In the genomic region with DNA sequence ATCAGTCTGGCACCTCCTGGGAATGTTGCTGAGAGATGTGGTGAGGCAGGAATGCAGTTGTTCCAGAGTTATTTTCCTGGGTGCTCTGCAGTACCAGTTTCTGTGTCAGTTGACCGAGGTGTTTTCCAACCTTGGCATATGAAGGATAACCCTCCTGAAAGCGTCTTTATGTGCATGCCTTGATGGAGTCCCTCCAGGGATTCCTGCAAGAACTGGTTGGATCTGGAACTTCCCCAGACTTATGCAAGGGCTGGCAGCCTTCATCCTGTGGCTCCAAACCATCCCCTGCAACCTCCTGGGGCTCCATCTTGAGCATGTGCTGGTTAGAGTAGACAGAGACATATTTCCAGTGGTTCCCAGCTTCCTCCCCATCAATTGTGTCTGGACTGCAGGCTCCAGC, we compare ENCODE assay signal across 24 mouse cellular contexts. TPM values are rescaled to one million over a fixed set of nuclear protein-coding genes. Genes with fewer than 3 reads are reported as not detected.
A peak's percentile ranks its signal among the peaks of the same experiment; 100 is the strongest.
DNase-seq lines count a peak whose midpoint lies in the region; ATAC-seq and TF ChIP-seq lines count a peak whose summit lies in the region.
"Had no signal": no experiment of that assay in that cellular context is flagged by ENCODE, and none has a peak within 500 bp of the region (broad histone marks: within the 10 kb centered on the region; RNA-seq: fewer than 3 reads in every experiment).

No protein-coding gene starts in this region.

- H3K9ac ChIP-seq in forebrain, postnatal 0 days: no peak overlapping the region
- 0 out of 2 replicates have a peak overlapping the region, but pooled peaks have one; percentile 3 for H3K9ac ChIP-seq in liver, embryonic 12.5 days
- no peak overlapping the region for H3K9ac ChIP-seq in liver, embryonic 11.5 days (ENCODE audit: low read depth, low read length)
- H3K9ac ChIP-seq in heart, embryonic 12.5 days: no peak overlapping the region
- H3K9ac ChIP-seq: embryonic facial prominence, embryonic 12.5 days; forebrain, embryonic 13.5 days; hindbrain, embryonic 12.5 days; hindbrain, embryonic 15.5 days had no signal

- no peak for DNase-seq in forebrain, postnatal 0 days
- DNase-seq in forebrain, embryonic 10.5 days (ENCODE audit: extremely low spot score, low spot score): no peak
- no peak for DNase-seq in liver, embryonic 11.5 days (ENCODE audit: low spot score)
- peak; percentile 63 for DNase-seq in NIH3T3 (ENCODE audit: low read depth)
- DNase-seq in fat pad, adult 2 months (ENCODE audit: extremely low read depth, low read depth, low spot score): peak; percentile 88
- DNase-seq in lung, postnatal 25 days (ENCODE audit: low spot score): no peak
- DNase-seq: adrenal gland, adult 8-10 months; adrenal gland, postnatal 25 days; cerebellum, adult 18-20 months; cerebellum, adult 9-10 months; cerebellum, postnatal 14 days; gastrocnemius, postnatal 25 days; heart, adult 2 months had no signal

- peaks cover 9% of the 10 kb centered on the region for H3K4me1 ChIP-seq in forebrain, postnatal 0 days (ENCODE audit: insufficient read depth)
- peaks cover 12% of the 10 kb centered on the region; the same call in 1 of the 2 replicates for H3K4me1 ChIP-seq in forebrain, embryonic 10.5 days
- peaks cover 45% of the 10 kb centered on the region for H3K4me1 ChIP-seq in liver, embryonic 12.5 days
- H3K4me1 ChIP-seq in liver, embryonic 11.5 days (replicated peaks; ENCODE audit: control insufficient read depth, insufficient read depth, low read length): peaks cover 10% of the 10 kb centered on the region
- peaks cover 48% of the 10 kb centered on the region for H3K4me1 ChIP-seq in heart, embryonic 12.5 days (replicated peaks)

- no peak for TF ChIP-seq CTCF in forebrain, postnatal 0 days (IDR thresholded peaks at IDR 0.05; ENCODE audit: low read depth)

- H3K27ac ChIP-seq in forebrain, postnatal 0 days (ENCODE audit: low read depth, low read length): 0 out of 2 replicates have a peak overlapping the region, but pooled peaks have one; percentile 59
- no peak overlapping the region for H3K27ac ChIP-seq in forebrain, embryonic 10.5 days
- H3K27ac ChIP-seq in liver, embryonic 12.5 days: 0 out of 2 replicates have a peak overlapping the region, but pooled peaks have one; percentile 11
- no peak overlapping the region for H3K27ac ChIP-seq in liver, embryonic 11.5 days (ENCODE audit: low read depth, low read length)
- no peak overlapping the region for H3K27ac ChIP-seq in heart, embryonic 12.5 days (ENCODE audit: poor library complexity, severe bottlenecking)
- H3K27ac ChIP-seq: embryonic facial prominence, embryonic 12.5 days; forebrain, embryonic 13.5 days; heart, adult 2 months; heart, embryonic 10.5 days; hindbrain, embryonic 12.5 days; hindbrain, embryonic 15.5 days had no signal

- no peaks in the 10 kb centered on the region for H3K36me3 ChIP-seq in forebrain, postnatal 0 days (ENCODE audit: insufficient read depth)
- peaks cover 85% of the 10 kb centered on the region for H3K36me3 ChIP-seq in forebrain, embryonic 10.5 days (replicated peaks)
- H3K36me3 ChIP-seq in liver, embryonic 12.5 days: peaks cover 91% of the 10 kb centered on the region
- H3K36me3 ChIP-seq in liver, embryonic 11.5 days (ENCODE audit: control insufficient read depth, insufficient read depth, low read length): 0 out of 2 replicates have a peak, but pooled peaks cover 2% of the 10 kb centered on the region
- peaks cover 20% of the 10 kb centered on the region for H3K36me3 ChIP-seq in heart, embryonic 12.5 days
- H3K36me3 ChIP-seq: hindbrain, embryonic 15.5 days had no signal

- no peaks in the 10 kb centered on the region for H3K9me3 ChIP-seq in forebrain, postnatal 0 days (ENCODE audit: low read length)
- H3K9me3 ChIP-seq in forebrain, embryonic 10.5 days: no peaks in the 10 kb centered on the region
- H3K9me3 ChIP-seq in liver, embryonic 12.5 days (replicated peaks): no peaks in the 10 kb centered on the region
- no peaks in the 10 kb centered on the region for H3K9me3 ChIP-seq in liver, embryonic 11.5 days (ENCODE audit: control insufficient read depth, low read length)
- H3K9me3 ChIP-seq in heart, embryonic 12.5 days (replicated peaks): no peaks in the 10 kb centered on the region
- H3K9me3 ChIP-seq: embryonic facial prominence, embryonic 12.5 days; forebrain, embryonic 13.5 days; heart, embryonic 10.5 days; hindbrain, embryonic 12.5 days; hindbrain, embryonic 15.5 days had no signal

- H3K27me3 ChIP-seq in forebrain, postnatal 0 days (ENCODE audit: insufficient read depth, low read length): no peaks in the 10 kb centered on the region
- H3K27me3 ChIP-seq in forebrain, embryonic 10.5 days (ENCODE audit: poor library complexity, severe bottlenecking): no peaks in the 10 kb centered on the region
- no peaks in the 10 kb centered on the region for H3K27me3 ChIP-seq in liver, embryonic 12.5 days (replicated peaks)
- no peaks in the 10 kb centered on the region for H3K27me3 ChIP-seq in liver, embryonic 11.5 days (replicated peaks; ENCODE audit: control insufficient read depth, insufficient read depth, low read length)
- H3K27me3 ChIP-seq in heart, embryonic 12.5 days (replicated peaks): no peaks in the 10 kb centered on the region
- H3K27me3 ChIP-seq: embryonic facial prominence, embryonic 12.5 days; forebrain, embryonic 13.5 days; hindbrain, embryonic 12.5 days; hindbrain, embryonic 15.5 days; Patski had no signal

- no peak overlapping the region for H3K4me2 ChIP-seq in forebrain, postnatal 0 days (ENCODE audit: low read depth)
- H3K4me2 ChIP-seq in liver, embryonic 12.5 days: no peak overlapping the region
- no peak overlapping the region for H3K4me2 ChIP-seq in liver, embryonic 11.5 days
- no peak overlapping the region for H3K4me2 ChIP-seq in heart, embryonic 12.5 days
- H3K4me2 ChIP-seq: embryonic facial prominence, embryonic 12.5 days; forebrain, embryonic 13.5 days; hindbrain, embryonic 12.5 days; hindbrain, embryonic 15.5 days had no signal

- H3K4me3 ChIP-seq in forebrain, postnatal 0 days (ENCODE audit: low read depth, low read length): no peak overlapping the region
- H3K4me3 ChIP-seq in forebrain, embryonic 10.5 days: no peak overlapping the region
- no peak overlapping the region for H3K4me3 ChIP-seq in liver, embryonic 12.5 days
- H3K4me3 ChIP-seq in liver, embryonic 11.5 days (ENCODE audit: low read depth, low read length): no peak overlapping the region
- H3K4me3 ChIP-seq in heart, embryonic 12.5 days: no peak overlapping the region
- H3K4me3 ChIP-seq: embryonic facial prominence, embryonic 12.5 days; forebrain, embryonic 13.5 days; heart, adult 2 months; heart, embryonic 10.5 days; hindbrain, embryonic 12.5 days; hindbrain, embryonic 15.5 days had no signal

- WGBS in forebrain, postnatal 0 days: 84% methylated on average over 2 of the region's 2 CpGs
- WGBS in forebrain, embryonic 10.5 days: 91% methylated on average over 2 of the region's 2 CpGs
- 85% methylated on average over 2 of the region's 2 CpGs for WGBS in liver, embryonic 12.5 days (ENCODE audit: insufficient replicate concordance)
- WGBS in liver, embryonic 11.5 days: 92% methylated on average over 2 of the region's 2 CpGs
- 85% methylated on average over 2 of the region's 2 CpGs for WGBS in heart, embryonic 12.5 days

- ATAC-seq in forebrain, postnatal 0 days: no peak
- ATAC-seq in liver, embryonic 12.5 days: no peak
- ATAC-seq in liver, embryonic 11.5 days (replicated peaks; ENCODE audit: low FRiP score): no peak
- no peak for ATAC-seq in heart, embryonic 12.5 days (ENCODE audit: insufficient number of reproducible peaks, low FRiP score)
- ATAC-seq: forebrain, embryonic 13.5 days; intestine, postnatal 0 days; Patski had no signal

RNA-seq across cellular contexts. Expression of a gene that starts 36.5 kb away (rescaled TPM):
- total RNA-seq in forebrain, postnatal 0 days (2014; rRNA removed): 0.69 and 2.1 TPM in 2 replicates
- 0.36 TPM in 1 of 2 replicates, not detected in the other for polyA plus RNA-seq in forebrain, postnatal 0 days (2015; fragmentation: Nextera tagmentation; extraction: Ambion mirVana)
- polyA plus RNA-seq in forebrain, embryonic 10.5 days (2016; fragmentation: Nextera tagmentation; extraction: Ambion mirVana): 0.12 and 0.79 TPM in 2 replicates
- 43.3 and 44.1 TPM in 2 replicates for polyA plus RNA-seq in liver, embryonic 12.5 days (2016; fragmentation: Nextera tagmentation; extraction: Ambion mirVana)
- 33.7 and 38.0 TPM in 2 replicates for polyA plus RNA-seq in liver, embryonic 11.5 days (2014; fragmentation: Nextera tagmentation; extraction: Ambion mirVana)
- 0.42 and 1.5 TPM in 2 replicates for polyA plus RNA-seq in heart, embryonic 12.5 days (2016; fragmentation: Nextera tagmentation; extraction: Ambion mirVana)

RNA-seq across cellular contexts. Expression of a gene that starts 51.8 kb away (rescaled TPM):
- total RNA-seq in forebrain, postnatal 0 days (2014; rRNA removed): 15.0 and 16.4 TPM in 2 replicates
- polyA plus RNA-seq in forebrain, postnatal 0 days (2015; fragmentation: Nextera tagmentation; extraction: Ambion mirVana): 9.6 and 10.1 TPM in 2 replicates
- polyA plus RNA-seq in forebrain, embryonic 10.5 days (2016; fragmentation: Nextera tagmentation; extraction: Ambion mirVana): 0.12 and 0.38 TPM in 2 replicates
- polyA plus RNA-seq in liver, embryonic 12.5 days (2016; fragmentation: Nextera tagmentation; extraction: Ambion mirVana): 0.07 TPM in 1 of 2 replicates, not detected in the other
- polyA plus RNA-seq in liver, embryonic 11.5 days (2014; fragmentation: Nextera tagmentation; extraction: Ambion mirVana): 0.08 and 0.29 TPM in 2 replicates
- 7.0 and 7.6 TPM in 2 replicates for polyA plus RNA-seq in heart, embryonic 12.5 days (2016; fragmentation: Nextera tagmentation; extraction: Ambion mirVana)
- total RNA-seq: granulocyte monocyte progenitor cell, adult 5-6 weeks; hematopoietic stem cell, adult 5-6 weeks had no signal

RNA-seq across cellular contexts. Expression of a gene that starts 55.5 kb away (rescaled TPM):
- 60.0 and 73.8 TPM in 2 replicates for total RNA-seq in forebrain, postnatal 0 days (2014; rRNA removed)
- 32.3 and 34.5 TPM in 2 replicates for polyA plus RNA-seq in forebrain, postnatal 0 days (2015; fragmentation: Nextera tagmentation; extraction: Ambion mirVana)
- 57.6 and 59.8 TPM in 2 replicates for polyA plus RNA-seq in forebrain, embryonic 10.5 days (2016; fragmentation: Nextera tagmentation; extraction: Ambion mirVana)
- 30.1 and 31.7 TPM in 2 replicates for polyA plus RNA-seq in liver, embryonic 12.5 days (2016; fragmentation: Nextera tagmentation; extraction: Ambion mirVana)
- 38.8 and 39.3 TPM in 2 replicates for polyA plus RNA-seq in liver, embryonic 11.5 days (2014; fragmentation: Nextera tagmentation; extraction: Ambion mirVana)
- polyA plus RNA-seq in heart, embryonic 12.5 days (2016; fragmentation: Nextera tagmentation; extraction: Ambion mirVana): 34.2 and 35.6 TPM in 2 replicates

Comparison
In these comparisons a context has a peak if more than half of its experiments do, and no peak if none do; other contexts are left out.
1. H3K27ac ChIP-seq: peak in forebrain, postnatal 0 days (single experiment) and liver, embryonic 12.5 days (single experiment); none in forebrain, embryonic 10.5 days (single experiment), liver, embryonic 11.5 days (single experiment) and heart, embryonic 12.5 days (single experiment).
2. DNase-seq: peak in NIH3T3 (single experiment) and fat pad, adult 2 months (single experiment); none in forebrain, postnatal 0 days (single experiment), forebrain, embryonic 10.5 days (single experiment), liver, embryonic 11.5 days (single experiment) and lung, postnatal 25 days (single experiment).
3. RNA of a gene that starts 36.5 kb away (polyA plus RNA-seq): 43.3 to 44.1 TPM in liver, embryonic 12.5 days and 33.7 to 38.0 TPM in liver, embryonic 11.5 days; 0.42 to 1.5 TPM in heart, embryonic 12.5 days, 0.12 to 0.79 TPM in forebrain, embryonic 10.5 days and 0.36 TPM in forebrain, postnatal 0 days; every median in the first group is over 10 times any median in the second.